Mouse (Mus musculus): ENCODE results near the gene Abcd1. TPM values are rescaled to one million over a fixed set of nuclear protein-coding genes. Genes with fewer than 3 reads are reported as not detected.

Abcd1 gene
- total RNA-seq, 1 experiment: 5.0 TPM

- no peaks in the 10 kb centered on the region for H3K9me3 ChIP-seq (ENCODE audit: control insufficient read depth, insufficient read depth, low read depth, low read length)
- DNase-seq (ENCODE audit: low read depth, low spot score): no peak
- in situ Hi-C loops (cut with MboI; ENCODE audit: low sequenced_read_pairs in 2 of 2, unreplicated experiment in 2 of 2): no loop called here
- H3K4me3 ChIP-seq (ENCODE audit: insufficient read depth in 1 of 2, low read depth in 1 of 2, low read length in 2 of 2, poor library complexity in 1 of 2, severe bottlenecking in 1 of 2): no peak overlapping the region
- H3K4me1 ChIP-seq (ENCODE audit: control insufficient read depth in 2 of 2, insufficient read depth in 2 of 2, low read length in 2 of 2, poor library complexity in 1 of 2): no peaks in the 10 kb centered on the region; a peak in 1 of 4 replicates
- no peak for TF ChIP-seq HCFC1 (IDR thresholded peaks at IDR 0.05; ENCODE audit: borderline replicate concordance, insufficient read depth, low read length)
- TF ChIP-seq MAFK (IDR thresholded peaks at IDR 0.05; ENCODE audit: insufficient read depth, low read depth, low read length): no peak
- no peak for TF ChIP-seq CHD2 (IDR thresholded peaks at IDR 0.05; ENCODE audit: low read depth, low read length)
- TF ChIP-seq ZNF384 (IDR thresholded peaks at IDR 0.05; ENCODE audit: low read depth, low read length): no peak
- no peak for TF ChIP-seq ZC3H11A (IDR thresholded peaks at IDR 0.05; ENCODE audit: borderline replicate concordance, low read depth, low read length)
- H3K27ac ChIP-seq (ENCODE audit: insufficient read depth, low read depth, low read length, poor library complexity, severe bottlenecking): no peak overlapping the region
- no peak overlapping the region for H3K9ac ChIP-seq (ENCODE audit: insufficient read depth, low read depth, low read length, poor library complexity, severe bottlenecking)
- no peaks in the 10 kb centered on the region for H3K36me3 ChIP-seq (ENCODE audit: control insufficient read depth, insufficient read depth, low read length, poor library complexity, severe bottlenecking)
These were observed 48.9 kb downstream of the Abcd1 start for GRCm38 (mm10) chrX:73765311-73765710.

- Histone ChIP-seq H3K9ac (ENCODE audit: insufficient read depth, low read depth, low read length, poor library complexity, severe bottlenecking) (no peak overlapping the region), H3K36me3 (ENCODE audit: control insufficient read depth, insufficient read depth, low read length, poor library complexity, severe bottlenecking) (no peaks in the 10 kb centered on the region), H3K27ac (ENCODE audit: insufficient read depth, low read depth, low read length, poor library complexity, severe bottlenecking) (no peak overlapping the region), H3K4me3 (ENCODE audit: insufficient read depth in 1 of 2, low read depth in 1 of 2, low read length in 2 of 2, poor library complexity in 1 of 2, severe bottlenecking in 1 of 2) (no peak overlapping the region), H3K4me1 (ENCODE audit: control insufficient read depth in 2 of 2, insufficient read depth in 2 of 2, low read length in 2 of 2, poor library complexity in 1 of 2) (no peaks in the 10 kb centered on the region; a peak in 1 of 4 replicates), H3K9me3 (ENCODE audit: control insufficient read depth, insufficient read depth, low read depth, low read length) (no peaks in the 10 kb centered on the region)
- TF ChIP-seq CHD2 (IDR thresholded peaks at IDR 0.05; ENCODE audit: low read depth, low read length) (no peak), HCFC1 (IDR thresholded peaks at IDR 0.05; ENCODE audit: borderline replicate concordance, insufficient read depth, low read length) (no peak), MAFK (IDR thresholded peaks at IDR 0.05; ENCODE audit: insufficient read depth, low read depth, low read length) (no peak), ZNF384 (IDR thresholded peaks at IDR 0.05; ENCODE audit: low read depth, low read length) (no peak), ZC3H11A (IDR thresholded peaks at IDR 0.05; ENCODE audit: borderline replicate concordance, low read depth, low read length) (no peak)
- in situ Hi-C loops (cut with MboI; ENCODE audit: low sequenced_read_pairs in 2 of 2, unreplicated experiment in 2 of 2): no loop called here
- no peak for DNase-seq (ENCODE audit: low read depth, low spot score)
These were observed 50.9 kb downstream of the Abcd1 start for GRCm38 (mm10) chrX:73767267-73767666.

- Histone ChIP-seq H3K4me3 (ENCODE audit: insufficient read depth in 1 of 2, low read depth in 1 of 2, low read length in 2 of 2, poor library complexity in 1 of 2, severe bottlenecking in 1 of 2) (no peak within 1 kb of the TSS), H3K9ac (ENCODE audit: insufficient read depth, low read depth, low read length, poor library complexity, severe bottlenecking) (no peak within 1 kb of the TSS), H3K36me3 (ENCODE audit: control insufficient read depth, insufficient read depth, low read length, poor library complexity, severe bottlenecking) (peaks cover 24% of the 10 kb centered on the region), H3K27ac (ENCODE audit: insufficient read depth, low read depth, low read length, poor library complexity, severe bottlenecking) (no peak within 1 kb of the TSS), H3K4me1 (ENCODE audit: control insufficient read depth in 2 of 2, insufficient read depth in 2 of 2, low read length in 2 of 2, poor library complexity in 1 of 2) (no peaks in the 10 kb centered on the region), H3K9me3 (ENCODE audit: control insufficient read depth, insufficient read depth, low read depth, low read length) (no peaks in the 10 kb centered on the region)
- TF ChIP-seq ZNF384 (IDR thresholded peaks at IDR 0.05; ENCODE audit: low read depth, low read length) (no peak), MAFK (IDR thresholded peaks at IDR 0.05; ENCODE audit: insufficient read depth, low read depth, low read length) (no peak), ZC3H11A (IDR thresholded peaks at IDR 0.05; ENCODE audit: borderline replicate concordance, low read depth, low read length) (no peak), HCFC1 (IDR thresholded peaks at IDR 0.05; ENCODE audit: borderline replicate concordance, insufficient read depth, low read length) (no peak), CHD2 (IDR thresholded peaks at IDR 0.05; ENCODE audit: low read depth, low read length) (no peak)
- in situ Hi-C loops (cut with MboI; ENCODE audit: low sequenced_read_pairs in 2 of 2, unreplicated experiment in 2 of 2): no loop called here
- DNase-seq (ENCODE audit: low read depth, low spot score): no peak
These were observed 57.9 kb downstream of the Abcd1 start, which contains the start of gene Srpk3 for GRCm38 (mm10) chrX:73774168-73774760. TSS of gene Srpk3 (plus strand) at chrX:73774405.

GRCm38 (mm10) chrX:73774802-73775483, 58.5 kb downstream of the Abcd1 start:
- Histone ChIP-seq H3K36me3 (ENCODE audit: control insufficient read depth, insufficient read depth, low read length, poor library complexity, severe bottlenecking) (peaks cover 30% of the 10 kb centered on the region), H3K9ac (ENCODE audit: insufficient read depth, low read depth, low read length, poor library complexity, severe bottlenecking) (no peak overlapping the region), H3K27ac (ENCODE audit: insufficient read depth, low read depth, low read length, poor library complexity, severe bottlenecking) (no peak overlapping the region), H3K4me1 (ENCODE audit: control insufficient read depth in 2 of 2, insufficient read depth in 2 of 2, low read length in 2 of 2, poor library complexity in 1 of 2) (no peaks in the 10 kb centered on the region), H3K9me3 (ENCODE audit: control insufficient read depth, insufficient read depth, low read depth, low read length) (no peaks in the 10 kb centered on the region), H3K4me3 (ENCODE audit: insufficient read depth in 1 of 2, low read depth in 1 of 2, low read length in 2 of 2, poor library complexity in 1 of 2, severe bottlenecking in 1 of 2) (no peak overlapping the region)
- DNase-seq (ENCODE audit: low read depth, low spot score): no peak
- in situ Hi-C loops (cut with MboI; ENCODE audit: low sequenced_read_pairs in 2 of 2, unreplicated experiment in 2 of 2): no loop called here
- TF ChIP-seq ZNF384 (IDR thresholded peaks at IDR 0.05; ENCODE audit: low read depth, low read length) (no peak), ZC3H11A (IDR thresholded peaks at IDR 0.05; ENCODE audit: borderline replicate concordance, low read depth, low read length) (no peak), MAFK (IDR thresholded peaks at IDR 0.05; ENCODE audit: insufficient read depth, low read depth, low read length) (no peak), CHD2 (IDR thresholded peaks at IDR 0.05; ENCODE audit: low read depth, low read length) (no peak), HCFC1 (IDR thresholded peaks at IDR 0.05; ENCODE audit: borderline replicate concordance, insufficient read depth, low read length) (no peak)

Data from ES-E14 (cell line).